Mouse (Mus musculus): ENCODE data around the gene Cmtm1. TPM values are rescaled to one million over a fixed set of nuclear protein-coding genes. Genes with fewer than 3 reads are reported as not detected.
"Not testable (repeated sequence)": the region's sequence is repeated elsewhere in the genome, so short reads cannot be mapped to it uniquely, and the experiment has no call there.

Gene Cmtm1
- total RNA-seq, 2 experiments from 2014 or later: not detected

DNA sequence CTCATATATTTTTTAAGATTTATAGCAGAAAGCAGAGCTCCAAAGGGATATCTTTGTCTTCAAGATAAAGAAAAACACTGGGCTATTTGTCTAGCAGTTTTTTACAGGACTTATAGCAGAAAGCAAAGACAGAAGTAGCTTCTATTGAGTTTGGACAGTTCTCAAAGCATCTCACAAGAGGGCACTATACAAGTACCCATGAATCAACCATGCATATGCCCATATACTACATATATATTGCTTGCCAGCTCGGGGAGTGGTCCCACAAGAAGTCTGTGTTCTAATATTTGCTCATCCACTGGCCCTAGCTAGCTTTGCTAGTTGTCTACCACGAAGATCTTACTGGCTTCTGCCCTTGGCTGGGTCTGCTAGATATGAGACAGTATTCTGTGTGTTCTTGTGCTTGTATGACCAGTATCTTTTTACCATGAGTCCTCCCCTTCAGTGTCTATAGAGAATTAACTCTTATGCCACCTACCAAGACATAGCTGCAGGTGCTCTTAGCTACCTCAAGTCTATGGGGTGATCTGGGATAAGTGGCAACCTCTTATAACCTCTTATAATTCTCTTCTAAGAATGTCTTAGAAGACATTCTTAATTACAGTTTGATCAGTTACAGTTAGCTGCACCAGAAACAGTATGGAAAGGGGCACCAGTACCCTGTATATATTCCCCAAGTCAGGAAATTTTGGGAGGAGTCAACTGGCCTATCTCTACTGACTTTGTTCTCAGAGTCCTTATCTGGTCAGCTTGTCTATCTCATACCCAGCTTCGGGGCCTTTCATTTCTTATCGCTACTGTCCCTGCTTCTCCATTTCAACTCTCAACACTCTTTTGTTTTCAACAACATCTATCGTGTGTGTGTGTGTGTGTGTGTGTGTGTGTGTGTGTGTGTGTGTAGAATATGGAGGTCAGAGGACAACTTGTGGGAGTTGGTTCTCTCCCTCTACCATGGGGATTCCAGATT lies 23.0 kb upstream of the Cmtm1 start:
- no peak for DNase-seq
- intact Hi-C loops (cut with DNase I): no loop called here

DNA sequence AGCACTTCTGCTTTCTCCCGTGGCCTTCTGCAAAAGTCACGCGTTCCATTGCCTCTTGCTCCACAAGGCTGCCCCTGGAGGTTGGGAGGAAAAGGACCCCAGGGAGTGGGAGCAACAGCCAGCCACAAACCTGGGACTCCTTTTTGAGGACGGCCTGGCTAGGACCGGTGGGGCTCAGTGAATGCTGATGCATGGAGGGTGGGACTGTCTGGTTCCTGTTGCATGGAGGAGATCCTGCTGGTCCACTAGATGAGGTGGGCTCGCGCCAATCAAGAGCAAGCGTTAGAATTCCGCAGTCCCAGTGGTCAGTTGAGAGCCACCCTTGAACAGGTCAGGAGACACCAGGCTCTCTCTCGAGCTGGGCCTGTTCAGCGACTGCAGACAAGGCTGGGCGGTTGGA lies 12.0 kb upstream of the Cmtm1 start, which contains the start of gene Cmtm2b:
Gene Cmtm2b, plus strand, starts transcription at position 301 of the 400 bp plus-strand sequence.
- intact Hi-C loops (cut with DNase I); DNase-seq: not testable (repeated sequence)

DNA sequence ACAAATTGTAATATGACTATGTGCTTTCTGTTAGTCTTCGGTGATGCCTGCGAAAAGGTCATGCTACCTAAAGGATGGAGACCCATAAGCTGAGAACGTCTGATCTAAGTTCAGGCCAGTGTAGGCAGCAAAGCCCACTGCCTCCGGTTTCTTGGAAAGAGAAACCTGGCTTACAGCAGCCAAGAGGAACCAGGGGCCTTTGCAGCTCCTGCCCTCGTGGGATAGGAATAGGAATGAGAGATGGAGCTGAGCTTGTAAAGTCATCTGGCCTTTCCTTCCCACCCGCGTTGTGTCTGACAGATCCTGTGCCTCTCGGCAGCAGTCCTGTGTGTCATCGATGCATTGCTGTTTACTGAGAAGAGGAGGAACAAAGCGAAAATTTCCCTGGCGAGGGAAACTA lies 11.3 kb upstream of the Cmtm1 start, which contains the start of gene Gm11020:
Gene Gm11020, plus strand, starts transcription at position 301 of the 400 bp plus-strand sequence.
- intact Hi-C loops (cut with DNase I); DNase-seq: not testable (repeated sequence)

DNA sequence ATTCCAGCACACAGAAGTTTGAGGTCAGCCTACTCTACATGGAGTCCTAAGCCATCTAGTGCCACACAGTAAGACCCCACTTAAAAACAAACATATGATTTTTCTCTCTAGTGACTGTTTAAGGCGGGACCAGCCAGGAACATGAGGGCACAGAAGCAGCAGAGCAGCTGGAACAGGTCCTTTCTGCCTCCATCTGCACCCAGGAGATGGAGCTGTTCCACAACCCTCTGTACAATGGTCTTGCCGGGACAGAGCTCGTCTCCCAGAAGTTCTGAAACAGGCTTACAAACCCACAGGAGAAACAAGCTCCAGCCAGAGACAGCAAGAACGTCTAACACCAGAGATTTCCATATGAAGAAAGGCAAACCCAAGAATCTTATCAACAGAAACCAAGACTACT lies 3.4 kb upstream of the Cmtm1 start:
- intact Hi-C loops (cut with DNase I): loop anchor here (2.0 kb wide), 1 partner anchor 27 kb away; no protein-coding TSS in a partner anchor
- peak; percentile 22 to 26 for DNase-seq

DNA sequence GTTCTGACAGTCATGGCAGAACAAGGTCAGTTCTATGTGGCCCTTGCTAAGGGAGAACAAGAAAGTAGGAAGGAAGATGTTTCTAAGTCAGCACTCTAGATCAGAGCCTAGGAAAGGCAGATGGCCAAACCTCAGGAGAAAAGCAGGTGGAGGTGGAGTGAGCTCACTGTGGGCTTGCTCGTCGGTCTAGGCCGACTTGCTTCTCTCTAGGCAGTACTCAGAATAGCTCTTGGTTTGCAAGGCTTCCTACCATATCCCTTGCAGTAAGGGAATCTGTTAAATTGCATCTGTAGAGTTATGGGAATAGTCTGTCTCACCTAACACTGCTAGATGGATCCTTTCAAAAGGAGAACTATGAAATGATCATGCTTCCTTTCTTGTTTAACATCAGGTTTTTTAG lies 2.1 kb upstream of the Cmtm1 start:
- intact Hi-C loops (cut with DNase I): loop anchor here (2.0 kb wide), 1 partner anchor 29 kb away; no protein-coding TSS in a partner anchor
- DNase-seq: not testable (repeated sequence)

DNA sequence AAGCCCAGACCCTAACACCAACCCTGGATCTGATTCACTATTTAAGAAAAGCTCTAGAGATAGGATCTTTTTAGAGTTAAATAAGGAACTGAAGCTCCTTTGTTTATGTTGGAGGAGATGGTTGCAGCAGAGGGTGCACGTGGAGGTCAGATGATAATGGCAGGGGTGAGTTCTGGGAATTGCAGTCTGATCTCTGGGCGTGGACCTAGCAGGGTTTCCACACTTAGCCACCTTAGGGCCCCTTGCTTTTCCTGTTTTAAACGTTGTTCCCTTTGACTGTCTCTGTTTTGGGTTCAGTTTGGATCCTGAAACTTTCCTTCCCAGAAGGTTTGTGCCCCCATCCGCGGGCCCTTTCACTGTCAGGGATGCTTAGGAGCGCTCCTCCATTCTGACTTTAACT lies 1.6 kb downstream of the Cmtm1 start:
- intact Hi-C loops (cut with DNase I); DNase-seq: not testable (repeated sequence)

DNA sequence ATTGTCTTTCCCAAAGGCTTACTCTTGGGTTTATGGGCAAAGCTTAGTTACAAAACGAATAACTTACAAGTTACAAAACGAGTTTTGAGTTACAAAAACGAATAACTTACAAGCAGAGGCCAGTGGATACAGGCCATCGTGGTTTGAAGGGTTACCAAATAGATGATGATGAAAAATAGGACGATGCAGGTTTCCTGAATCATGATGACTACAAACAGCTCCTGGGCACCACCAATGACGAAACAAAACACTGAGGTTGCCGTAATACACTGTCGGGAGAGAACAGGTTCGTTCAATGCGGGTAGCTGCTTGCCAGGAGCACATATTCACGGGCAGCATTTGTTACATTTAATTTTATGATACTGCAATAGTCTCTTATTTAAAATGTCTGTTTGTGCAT lies 5.0 kb downstream of the Cmtm1 start:
- intact Hi-C loops (cut with DNase I): loop anchor here (5.0 kb wide), 1 partner anchor 53 kb away; the partner anchor contains the start of gene Cklf
- no peak for DNase-seq

DNA sequence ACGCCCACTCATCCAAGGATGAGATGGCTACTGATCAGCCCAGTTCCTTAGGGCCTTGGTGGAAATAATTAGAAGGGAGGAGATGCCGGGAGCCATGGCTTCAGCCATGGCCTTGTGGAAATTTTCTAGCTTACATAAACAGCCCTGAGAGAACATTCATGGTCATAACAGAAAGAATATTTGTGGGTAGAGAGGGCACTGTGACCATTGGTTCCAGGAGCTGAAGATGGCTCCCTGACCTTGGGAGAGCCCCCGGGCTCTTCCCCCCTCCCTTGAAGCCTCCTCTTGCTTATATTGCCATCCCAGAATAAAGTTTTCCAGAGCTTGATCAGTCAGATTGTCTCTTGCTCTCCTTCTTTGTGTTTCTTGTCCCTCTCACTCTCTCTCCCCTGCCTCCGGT lies 7.4 kb downstream of the Cmtm1 start:
- DNase-seq: not testable (repeated sequence)
- intact Hi-C loops (cut with DNase I): loop anchor here (5.0 kb wide), 1 partner anchor 50 kb away; the partner anchor contains the start of gene Cklf

DNA sequence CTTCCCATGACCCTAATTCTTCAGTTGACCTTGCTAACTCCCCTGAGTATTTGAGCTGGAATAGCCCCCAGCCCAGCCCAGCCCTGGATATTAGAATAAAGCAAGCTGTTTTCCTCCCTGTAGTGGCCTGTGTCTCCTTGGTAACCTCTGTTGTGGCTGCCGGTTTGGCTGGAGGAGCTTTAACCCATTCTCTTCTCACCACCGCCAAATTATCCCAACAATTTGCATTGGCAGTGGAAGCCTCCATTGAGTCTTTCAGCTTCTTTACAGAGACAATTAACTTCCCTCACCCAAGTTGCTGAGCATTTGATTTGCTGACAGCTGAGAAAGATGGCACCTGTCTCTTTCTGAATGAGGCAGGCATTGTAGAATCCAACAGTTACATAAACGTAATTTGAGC lies 8.4 kb downstream of the Cmtm1 start:
- not testable (repeated sequence) for DNase-seq
- intact Hi-C loops (cut with DNase I): loop anchor here (5.0 kb wide), 1 partner anchor 49 kb away; the partner anchor contains the start of gene Cklf

DNA sequence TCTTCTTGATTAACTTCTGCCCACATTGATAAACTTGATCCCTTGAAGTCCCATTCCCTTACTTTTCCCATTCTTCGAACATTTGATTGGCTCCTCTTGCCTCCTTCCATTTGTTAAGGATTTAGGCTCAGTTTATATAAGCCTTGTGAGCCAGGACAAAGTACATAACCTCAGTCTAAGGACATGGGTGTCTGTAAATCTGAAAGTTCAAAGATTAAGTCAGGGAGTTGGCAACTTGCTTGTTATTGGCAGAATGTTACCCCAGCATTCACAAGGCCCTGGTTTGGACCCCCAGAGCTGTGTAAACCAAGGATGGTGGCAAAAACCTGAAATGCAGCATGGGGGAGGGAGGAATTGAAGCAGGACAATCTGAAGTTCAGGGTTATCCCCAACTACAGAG lies 15.5 kb downstream of the Cmtm1 start:
- intact Hi-C loops (cut with DNase I): no loop called here
- no peak for DNase-seq

DNA sequence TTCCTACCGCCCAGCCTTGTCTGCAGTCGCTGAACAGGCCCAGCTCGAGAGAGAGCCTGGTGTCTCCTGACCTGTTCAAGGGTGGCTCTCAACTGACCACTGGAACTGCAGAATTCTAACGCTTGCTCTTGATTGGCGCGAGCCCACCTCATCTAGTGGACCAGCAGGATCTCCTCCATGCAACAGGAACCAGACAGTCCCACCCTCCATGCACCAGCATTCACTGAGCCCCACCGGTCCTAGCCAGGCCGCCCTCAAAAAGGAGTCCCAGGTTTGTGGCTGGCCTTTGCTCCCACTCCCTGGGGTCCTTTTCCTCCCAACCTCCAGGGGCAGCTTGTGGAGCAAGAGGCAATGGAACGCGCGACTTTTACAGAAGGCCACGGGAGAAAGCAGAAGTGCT lies 16.9 kb downstream of the Cmtm1 start, which contains the start of gene Cmtm2a:
Gene Cmtm2a, minus strand, starts transcription at position 101 of the 400 bp plus-strand sequence.
- intact Hi-C loops (cut with DNase I); DNase-seq: not testable (repeated sequence)

DNA sequence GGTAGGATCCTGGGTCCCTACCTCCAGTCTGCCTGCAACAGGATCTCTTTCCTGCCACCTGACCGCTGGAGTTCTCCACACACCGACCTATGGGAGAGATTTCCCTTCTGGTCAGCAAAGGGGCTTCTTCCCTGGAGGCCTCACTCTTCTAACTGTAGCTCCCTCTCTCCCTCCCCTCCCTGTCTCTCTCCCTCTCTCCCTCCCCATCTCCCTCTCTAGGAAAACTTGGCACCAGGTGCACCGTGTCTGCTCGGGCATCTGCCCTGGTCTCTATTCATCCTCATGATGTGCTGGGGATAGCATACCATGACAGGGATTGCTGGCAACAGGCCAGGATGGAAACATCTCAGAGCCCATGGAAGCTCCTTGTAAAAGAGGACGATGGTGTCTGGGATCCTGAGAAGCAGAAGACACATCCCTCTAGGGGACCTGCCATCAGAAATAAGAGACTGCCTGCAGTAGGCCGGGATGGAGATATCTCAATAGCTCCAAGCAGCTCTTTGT lies 41.0 kb downstream of the Cmtm1 start:
- DNase-seq: no peak
- intact Hi-C loops (cut with DNase I): no loop called here

DNA sequence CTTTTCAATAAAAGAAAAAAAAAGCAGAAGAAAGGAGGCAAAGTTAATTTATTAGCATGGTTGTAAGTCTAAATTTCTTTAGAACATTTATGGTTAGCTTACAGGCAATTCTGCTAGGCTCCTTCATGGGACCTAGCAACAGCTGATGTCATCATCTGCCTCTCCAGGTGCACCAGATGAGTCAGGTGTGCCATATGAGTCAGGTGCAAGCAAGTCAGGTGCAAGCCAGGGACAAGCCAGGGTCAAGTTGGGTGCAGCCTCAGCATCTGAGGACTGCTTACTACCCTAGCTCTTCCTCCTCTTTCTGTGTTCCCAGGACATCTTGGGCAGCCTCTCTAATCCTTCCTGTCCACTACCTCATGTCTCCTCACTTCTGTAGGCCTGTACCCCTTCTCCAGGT lies 41.6 kb downstream of the Cmtm1 start:
- no peak for DNase-seq
- intact Hi-C loops (cut with DNase I): no loop called here

DNA sequence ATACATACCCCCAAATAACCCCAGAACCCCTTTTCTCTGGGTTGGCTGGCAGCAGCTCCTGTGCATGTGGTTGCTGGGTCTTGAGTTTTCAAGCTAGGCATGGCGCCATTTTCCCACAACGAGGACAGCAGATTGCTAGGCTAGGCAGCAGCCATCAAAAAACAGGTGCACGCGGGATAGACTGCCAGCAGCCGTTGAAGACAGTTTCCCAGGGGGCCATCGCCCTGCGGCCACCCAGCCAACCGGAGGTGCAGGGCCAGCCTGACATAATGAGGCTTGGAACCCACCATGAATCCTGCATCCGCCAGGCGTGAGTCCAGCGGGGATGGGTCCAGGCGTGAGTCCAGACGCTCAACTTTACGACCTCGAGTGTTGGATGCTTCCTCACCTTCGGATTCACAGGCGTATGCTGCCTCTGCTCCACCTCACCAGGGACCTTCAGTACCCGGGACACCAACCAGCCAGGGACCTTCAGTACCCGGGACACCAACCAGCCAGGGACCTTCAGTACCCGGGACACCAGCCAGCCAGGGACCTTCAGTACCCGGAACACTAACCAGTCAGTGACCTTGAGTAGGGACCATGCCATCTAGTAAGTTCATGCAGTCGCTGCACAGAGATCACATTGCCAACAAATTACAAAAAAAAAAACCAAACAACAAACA lies 45.5 kb downstream of the Cmtm1 start:
- intact Hi-C loops (cut with DNase I); DNase-seq: not testable (repeated sequence)

DNA sequence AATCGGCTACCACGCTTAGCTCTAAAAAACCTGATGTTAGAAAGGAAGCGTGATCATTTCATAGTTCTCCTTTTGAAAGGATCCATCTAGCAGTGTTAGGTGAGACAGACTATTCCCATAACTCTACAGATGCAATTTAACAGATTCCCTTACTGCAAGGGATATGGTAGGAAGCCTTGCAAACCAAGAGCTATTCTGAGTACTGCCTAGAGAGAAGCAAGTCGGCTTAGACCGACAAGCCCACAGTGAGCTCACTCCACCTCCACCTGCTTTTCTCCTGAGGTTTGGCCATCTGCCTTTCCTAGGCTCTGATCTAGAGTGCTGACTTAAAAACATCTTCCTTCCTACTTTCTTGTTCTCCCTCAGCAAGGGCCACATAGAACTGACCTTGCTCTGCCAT lies 48.1 kb downstream of the Cmtm1 start:
- intact Hi-C loops (cut with DNase I); DNase-seq: not testable (repeated sequence)

DNA sequence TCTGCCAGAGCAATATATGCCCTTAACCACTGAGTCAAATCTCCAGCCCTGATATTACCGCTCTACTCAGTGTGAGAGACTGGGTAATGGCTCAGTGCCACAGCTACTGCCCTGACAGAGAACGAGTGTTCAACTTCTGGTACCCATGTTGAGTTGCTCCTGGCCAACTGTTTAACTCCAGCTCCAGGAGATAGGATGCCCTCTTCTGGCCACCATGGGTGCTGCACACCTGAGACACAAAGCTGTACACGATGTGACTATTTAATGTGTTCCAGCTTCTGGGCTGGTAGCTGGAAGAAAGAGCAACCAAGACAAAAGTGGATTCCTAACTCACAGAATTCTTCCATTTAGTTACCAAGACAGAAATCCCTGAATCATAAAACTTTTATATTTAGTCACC lies 56.9 kb downstream of the Cmtm1 start:
- intact Hi-C loops (cut with DNase I): loop anchor here (5.0 kb wide), 3 partner anchors 49 to 319 kb away; partner anchors contain the start of gene Dync1li2

DNA sequence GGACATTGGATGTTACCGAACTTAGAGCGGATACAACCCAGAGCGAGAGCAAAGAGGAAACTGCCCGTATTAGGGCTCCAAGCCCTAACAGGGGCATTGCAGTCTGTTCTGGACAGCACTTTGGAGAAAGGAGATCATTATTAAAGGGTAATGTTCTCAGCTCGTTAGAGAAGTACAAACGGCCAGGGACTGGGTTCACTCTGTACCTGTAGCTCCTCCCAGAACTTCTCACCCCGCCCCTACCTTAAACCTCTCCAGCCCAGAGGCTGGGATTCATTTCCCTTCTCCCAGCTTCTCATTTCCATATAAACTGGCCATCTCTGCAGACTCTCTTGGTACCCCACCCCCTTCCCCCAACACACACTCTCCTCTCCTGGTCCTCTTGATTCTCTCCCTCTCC lies 58.5 kb downstream of the Cmtm1 start:
- intact Hi-C loops (cut with DNase I): loop anchor here (2.0 to 5.0 kb wide), 4 partner anchors 51 to 321 kb away; partner anchors contain the start of gene Dync1li2
- no peak for DNase-seq

More for the DNA sequence above, 56.9 kb downstream of the Cmtm1 start:
- peak in 1 of 2 experiments; percentile 20 for DNase-seq

DNA sequence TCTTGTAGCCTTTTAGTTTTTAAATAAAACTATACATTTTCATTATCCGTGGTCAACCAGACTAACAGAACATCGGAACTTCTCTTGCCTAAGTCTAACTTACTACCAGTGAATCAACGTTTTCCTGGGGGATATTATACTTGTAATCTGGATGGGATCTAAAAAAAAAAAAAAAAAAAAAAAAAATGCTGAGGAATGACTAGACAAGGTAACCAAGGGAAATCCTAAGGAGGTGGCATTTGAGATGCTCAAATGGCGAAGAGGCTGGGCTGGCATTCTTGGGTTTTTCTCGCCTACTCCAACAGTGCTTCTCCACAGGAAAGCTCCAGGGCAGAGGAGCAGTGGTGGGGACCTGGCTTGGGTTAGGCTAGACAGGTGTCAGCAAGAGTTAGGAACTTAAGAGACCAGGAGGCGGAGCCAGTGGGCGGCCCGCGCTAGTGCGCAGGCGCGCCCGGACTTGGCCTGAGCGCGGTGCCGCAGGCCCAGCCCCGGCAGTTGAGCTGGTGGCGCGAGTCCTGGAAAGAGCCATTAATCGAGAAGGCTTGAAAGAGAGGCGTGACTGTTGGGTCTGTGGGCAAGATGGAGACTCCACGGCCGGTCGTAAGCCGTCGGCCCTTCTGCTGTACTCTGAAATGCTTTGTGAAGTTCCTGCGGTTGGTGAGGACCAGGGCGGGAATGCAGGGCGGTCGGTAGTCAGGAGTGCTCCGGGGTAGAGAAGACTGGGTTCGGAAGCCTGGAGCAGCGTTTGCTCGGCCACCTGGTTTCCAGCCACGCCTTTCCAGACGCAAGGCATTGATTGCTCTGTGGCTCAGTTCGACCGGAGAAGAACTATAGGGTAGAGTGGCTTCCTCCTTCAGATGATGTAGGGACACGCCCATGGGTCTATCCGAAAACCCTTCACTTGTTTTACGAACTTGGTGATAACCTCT lies 59.2 kb downstream of the Cmtm1 start, which contains the start of gene Cklf:
Gene Cklf, plus strand, starts transcription at position 423 of the 929 bp plus-strand sequence.
- intact Hi-C loops (cut with DNase I): loop anchor here (2.0 to 5.0 kb wide), 4 partner anchors 52 to 322 kb away; partner anchors contain the start of gene Dync1li2
- peak; percentile 87 to 89 for DNase-seq

DNA sequence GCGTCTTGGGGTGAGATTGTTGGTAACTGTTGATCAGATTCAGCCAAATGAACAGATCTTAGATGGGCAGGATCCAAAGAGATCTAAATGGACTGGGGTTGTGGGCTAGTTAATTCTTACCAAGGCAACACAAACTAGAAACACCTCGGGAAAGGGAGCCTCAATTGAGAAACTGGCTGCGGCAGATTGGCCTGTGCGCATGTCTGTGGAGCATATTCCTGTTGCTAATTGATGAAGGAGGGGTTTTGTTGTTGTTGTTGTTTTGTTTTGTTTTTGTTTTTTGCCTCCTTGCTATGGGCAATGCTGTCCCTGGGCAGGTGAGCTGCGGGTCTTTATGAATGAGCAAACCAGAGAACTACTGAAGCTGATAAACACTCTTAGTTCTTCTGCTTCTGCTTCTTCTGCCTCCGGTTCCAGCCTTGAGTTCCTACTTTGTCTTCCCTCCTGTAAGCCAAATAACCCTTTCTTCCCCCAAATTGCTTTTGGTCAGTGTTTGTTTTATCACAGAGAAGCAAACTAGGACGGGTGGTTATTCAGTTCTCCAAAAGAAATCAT lies 60.4 kb downstream of the Cmtm1 start:
- no peak for DNase-seq
- intact Hi-C loops (cut with DNase I): no loop called here
